Mouse (Mus musculus): ENCODE results near the gene Clic4.

Gene Clic4

GRCm38 (mm10) chr4:135232563-135232962, 40.1 kb downstream of the Clic4 start:
- DNase-seq (ENCODE audit: low spot score): no peak

GRCm38 (mm10) chr4:135231543-135231942, 41.1 kb downstream of the Clic4 start:
- no peak for DNase-seq (ENCODE audit: low spot score)

- no peak for DNase-seq (ENCODE audit: low spot score)
Measured at GRCm38 (mm10) chr4:135231136-135231535, 41.5 kb downstream of the Clic4 start.

GRCm38 (mm10) chr4:135230661-135231060, 42.0 kb downstream of the Clic4 start:
- no peak for DNase-seq (ENCODE audit: low spot score)

DNA sequence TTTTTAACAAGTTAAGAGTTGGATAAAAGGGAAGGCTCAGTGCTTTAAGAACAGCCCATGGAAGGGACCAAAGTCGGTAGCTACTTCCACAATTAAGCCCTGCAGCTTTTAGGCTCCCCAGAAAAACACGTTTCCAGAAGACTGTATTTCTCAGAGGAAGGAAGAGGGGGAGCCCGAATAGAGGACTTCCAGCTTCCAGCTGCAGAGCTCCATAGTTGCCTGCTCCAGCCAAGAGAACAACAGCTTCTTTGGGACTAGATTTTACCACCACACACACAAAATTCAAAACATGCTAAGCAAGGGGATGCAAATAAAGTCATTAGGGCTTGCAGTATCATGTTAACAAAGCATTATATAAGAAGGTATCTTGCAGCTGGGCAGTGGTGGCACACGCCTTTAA, 42.7 kb downstream of the Clic4 start:
- no peak for DNase-seq (ENCODE audit: low spot score)

GRCm38 (mm10) chr4:135228136-135228535, 44.5 kb downstream of the Clic4 start:
- no peak for DNase-seq (ENCODE audit: low spot score)

DNA sequence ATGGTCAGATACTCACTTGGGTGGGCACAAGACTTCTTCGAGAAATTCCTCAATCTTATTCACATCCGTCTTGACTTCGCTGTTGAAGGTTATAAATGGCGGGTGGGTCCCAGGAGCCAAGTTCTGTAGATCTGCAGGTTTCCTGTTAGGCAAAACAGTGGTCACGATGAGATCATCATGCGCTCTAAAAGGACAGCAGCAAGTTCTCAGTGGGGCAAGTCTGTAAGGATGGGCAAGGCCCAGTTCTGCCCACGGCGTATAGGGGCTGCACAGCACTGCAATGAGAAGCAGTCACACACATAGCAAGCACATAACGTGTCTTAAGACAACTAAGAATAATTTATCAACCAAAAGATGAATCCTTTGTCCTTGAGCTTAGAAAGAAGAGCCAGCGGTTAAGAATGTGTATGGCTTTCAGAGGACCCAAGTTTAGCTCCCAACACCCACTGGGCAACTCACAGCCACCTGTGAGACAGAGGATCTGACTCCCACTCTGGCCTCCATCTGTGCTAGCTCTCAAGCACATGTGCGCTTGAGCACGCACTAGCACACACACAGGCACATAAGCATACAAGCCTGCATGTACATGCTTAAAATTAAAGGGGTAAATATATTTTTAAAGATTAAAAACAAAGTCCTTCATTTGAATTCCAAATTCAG, 46.5 kb downstream of the Clic4 start:
- DNase-seq (ENCODE audit: low spot score): no peak

GRCm38 (mm10) chr4:135223808-135224207, 48.8 kb downstream of the Clic4 start:
- DNase-seq (ENCODE audit: low spot score): no peak

- DNase-seq (ENCODE audit: low spot score): peak; percentile 76
Measured at GRCm38 (mm10) chr4:135221632-135222407, 50.8 kb downstream of the Clic4 start.

DNA sequence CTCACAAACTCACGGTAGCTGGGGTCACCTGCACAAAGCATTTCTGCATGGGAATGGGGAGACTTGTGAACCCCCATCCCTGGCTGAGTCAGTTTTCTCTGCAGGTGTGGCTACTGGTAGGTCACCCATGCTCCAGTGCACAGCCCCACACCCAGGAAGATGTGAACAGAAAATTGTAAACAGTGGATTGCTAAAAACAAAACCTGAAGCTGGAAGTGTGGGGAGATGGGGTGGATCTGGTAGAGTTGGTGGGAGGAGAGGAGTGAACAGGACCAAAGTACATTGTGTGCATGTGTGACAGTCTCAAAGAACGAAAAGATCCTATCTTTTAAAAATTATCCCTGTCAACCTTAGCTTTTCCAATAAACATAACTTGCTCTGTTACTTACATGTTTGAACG, 52.0 kb downstream of the Clic4 start:
- no peak for DNase-seq (ENCODE audit: low spot score)

GRCm38 (mm10) chr4:135219652-135220051, 53.0 kb downstream of the Clic4 start:
- DNase-seq (ENCODE audit: low spot score): peak; percentile 80

- no peak for DNase-seq (ENCODE audit: low spot score)
Measured at GRCm38 (mm10) chr4:135209846-135210245, 62.8 kb downstream of the Clic4 start.

GRCm38 (mm10) chr4:135205711-135206600, 66.7 kb downstream of the Clic4 start:
- peak; percentile 91 for DNase-seq (ENCODE audit: low spot score)

- DNase-seq (ENCODE audit: low spot score): no peak
Measured at GRCm38 (mm10) chr4:135205254-135205653, 67.4 kb downstream of the Clic4 start.

DNA sequence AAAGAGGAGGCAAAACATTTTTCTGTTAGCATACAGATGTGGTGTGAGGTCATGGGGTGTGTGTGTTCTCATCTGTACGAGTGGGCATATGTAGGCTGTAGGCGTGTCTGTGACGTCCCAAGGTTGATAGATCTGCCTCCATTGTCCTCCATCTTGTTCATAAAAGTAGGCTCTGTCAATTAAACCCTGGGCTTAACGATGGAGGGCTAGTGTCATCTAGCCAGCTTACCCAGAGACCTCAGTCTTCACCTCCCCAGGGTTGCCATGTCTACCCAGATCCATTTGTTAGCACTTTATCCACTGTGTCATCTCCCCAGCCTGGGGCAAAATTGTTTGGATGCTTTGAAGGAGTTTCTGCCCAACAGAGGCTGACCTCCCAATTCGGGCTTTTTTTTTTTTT, 67.9 kb downstream of the Clic4 start:
- DNase-seq (ENCODE audit: low spot score): no peak

- no peak for DNase-seq (ENCODE audit: low spot score)
Measured at GRCm38 (mm10) chr4:135203806-135204560, 68.6 kb downstream of the Clic4 start.

- peak; percentile 47 for DNase-seq (ENCODE audit: low spot score)
Measured at GRCm38 (mm10) chr4:135203279-135203678, 69.3 kb downstream of the Clic4 start.

DNA sequence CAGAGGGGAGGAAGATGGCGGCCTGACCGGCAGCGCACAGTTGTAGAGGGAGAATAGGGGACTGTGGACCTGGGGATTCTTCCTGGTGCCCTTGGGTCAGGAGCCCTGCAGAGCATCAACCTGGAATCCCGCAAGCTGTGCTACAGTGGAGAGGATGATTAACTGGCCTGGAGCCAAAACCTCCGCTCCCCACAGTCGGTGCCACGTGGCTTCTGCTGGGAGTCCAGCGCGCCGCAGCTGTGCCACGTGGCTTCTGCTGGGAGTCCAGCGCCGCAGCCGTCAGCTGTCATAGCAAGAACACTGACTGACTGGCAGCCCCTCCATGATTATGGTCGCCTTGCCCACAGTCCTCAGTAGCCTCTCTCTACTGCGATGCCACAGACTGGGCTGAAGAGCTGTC, 70.8 kb downstream of the Clic4 start:
- DNase-seq (ENCODE audit: low spot score): no peak

GRCm38 (mm10) chr4:135197857-135198256, 74.8 kb downstream of the Clic4 start:
- DNase-seq (ENCODE audit: low spot score): no peak

- DNase-seq (ENCODE audit: low spot score): no peak
Measured at GRCm38 (mm10) chr4:135192841-135193240, 79.8 kb downstream of the Clic4 start.

DNA sequence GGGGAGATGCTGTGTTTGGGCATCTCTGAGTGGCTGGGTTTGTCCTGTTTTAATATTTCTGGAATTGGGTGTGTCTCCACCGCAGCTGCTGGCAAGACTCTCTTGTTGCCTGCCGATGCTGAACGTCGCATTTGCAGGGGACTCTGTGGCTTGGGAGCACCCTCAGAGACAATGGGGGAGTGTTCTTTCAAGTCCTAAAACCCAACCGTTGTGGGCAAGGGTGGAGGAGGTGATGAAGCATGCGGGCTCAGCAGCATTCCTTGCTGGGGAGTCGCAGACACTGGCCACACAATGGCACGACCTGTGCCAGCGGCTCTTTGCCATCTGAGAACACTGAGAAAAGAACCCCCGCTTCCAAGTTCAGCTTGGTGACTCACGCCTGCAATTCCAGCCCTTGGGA, 81.0 kb downstream of the Clic4 start:
- DNase-seq (ENCODE audit: low spot score): no peak

- DNase-seq (ENCODE audit: low spot score): no peak
Measured at GRCm38 (mm10) chr4:135191185-135191584, 81.4 kb downstream of the Clic4 start.

Measured in lung, postnatal 25 days (tissue).